Mouse (Mus musculus): ENCODE measurements around the gene Speer4f1. TPM values are rescaled to one million over a fixed set of nuclear protein-coding genes. Genes with fewer than 3 reads are reported as not detected.
A peak's percentile ranks its signal among the peaks of the same experiment; 100 is the strongest.
"Not testable (repeated sequence)": the region's sequence is repeated elsewhere in the genome, so short reads cannot be mapped to it uniquely, and the experiment has no call there.

Speer4f1 gene
- polyA plus RNA-seq (2012; rRNA removed): not detected in 2 replicates

DNA sequence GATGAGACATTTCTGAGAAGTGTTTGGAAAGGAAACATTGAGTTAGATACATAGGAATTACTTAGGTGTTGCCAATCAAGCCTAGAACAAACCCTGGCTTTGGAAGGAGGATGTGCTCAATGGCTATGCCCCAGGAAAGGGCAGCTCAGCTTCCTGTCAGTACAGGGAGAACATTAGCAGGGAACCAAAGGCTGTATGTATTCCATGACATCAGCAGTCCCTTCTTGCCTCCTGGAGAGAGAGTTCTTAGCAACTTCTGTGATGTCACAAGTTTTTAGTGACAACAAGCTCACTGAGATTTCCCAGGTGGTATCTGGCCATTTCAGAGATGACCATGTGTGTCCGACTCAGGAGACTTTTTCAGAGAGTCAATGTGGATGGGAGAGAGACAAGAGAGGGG lies at the start of gene Speer4f1:
Gene Speer4f1, plus strand, starts transcription at position 301 of the 400 bp plus-strand sequence.
- H3K27ac ChIP-seq (ENCODE audit: insufficient read depth, low read depth, low read length); DNase-seq; H3K36me3 ChIP-seq (ENCODE audit: control insufficient read depth, insufficient read depth, low read length); H3K27me3 ChIP-seq (replicated peaks; ENCODE audit: control insufficient read depth, insufficient read depth, low read length); H3K4me3 ChIP-seq (ENCODE audit: insufficient read depth, low read depth, low read length); H3K4me1 ChIP-seq (ENCODE audit: control insufficient read depth, insufficient read depth, low read length): not testable (repeated sequence)
- 94% methylated on average over 1 of the region's 1 CpGs for WGBS

DNA sequence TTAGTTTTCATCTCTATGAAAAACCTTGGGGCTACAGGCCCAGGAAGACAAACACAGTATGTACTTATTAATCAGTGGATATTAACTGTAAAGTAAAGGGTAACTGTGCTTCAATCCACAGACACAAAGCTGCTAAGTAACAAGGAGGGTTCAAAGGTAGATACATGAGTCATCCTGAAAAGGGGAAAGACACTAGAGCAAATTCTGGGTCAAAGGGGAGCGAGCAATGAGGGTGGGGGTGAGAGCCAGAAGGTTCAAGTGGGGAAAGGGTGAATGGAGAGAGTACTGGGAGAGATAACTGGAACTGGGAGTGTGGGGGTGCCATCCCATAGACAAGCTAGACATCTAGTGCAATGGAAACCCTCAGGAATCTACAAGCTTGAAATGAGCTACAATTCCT lies 49.0 kb upstream of the Speer4f1 start:
- TF ChIP-seq CTCF (conservative IDR thresholded peaks at IDR 0.05; ENCODE audit: insufficient read depth, insufficient read length, low read depth, low read length) (no peak), POLR2A (IDR thresholded peaks at IDR 0.05; ENCODE audit: low read depth, low read length) (no peak)

DNA sequence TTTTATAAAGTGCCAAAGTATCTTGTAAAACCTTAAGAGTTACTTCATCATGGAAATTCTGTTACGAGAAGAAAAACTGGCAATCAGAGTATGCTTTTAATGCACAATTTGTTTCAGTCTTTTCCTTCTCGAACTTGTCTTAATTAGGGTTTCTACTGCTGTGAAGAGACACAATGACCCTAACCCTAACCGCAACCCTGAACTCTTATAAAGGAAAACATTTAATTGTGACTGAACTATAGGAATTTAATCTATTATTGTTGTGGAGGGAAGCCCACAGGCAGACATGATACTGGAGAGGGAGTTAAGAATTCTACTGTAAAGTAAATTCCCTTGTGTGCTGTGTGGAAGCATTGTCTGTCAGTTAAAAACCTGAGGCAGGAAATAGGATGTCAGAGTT lies 41.2 kb upstream of the Speer4f1 start:
- Histone ChIP-seq H3K4me3 (ENCODE audit: insufficient read depth, low read depth, low read length) (no peak overlapping the region), H3K27me3 (replicated peaks; ENCODE audit: control insufficient read depth, insufficient read depth, low read length) (no peaks in the 10 kb centered on the region), H3K27ac (ENCODE audit: insufficient read depth, low read depth, low read length) (no peak overlapping the region), H3K36me3 (ENCODE audit: control insufficient read depth, insufficient read depth, low read length) (no peaks in the 10 kb centered on the region), H3K4me1 (ENCODE audit: control insufficient read depth, insufficient read depth, low read length) (no peaks in the 10 kb centered on the region)
- WGBS: 89% methylated on average over 3 of the region's 3 CpGs
- TF ChIP-seq CTCF (conservative IDR thresholded peaks at IDR 0.05; ENCODE audit: insufficient read depth, insufficient read length, low read depth, low read length): no peak
- TF ChIP-seq POLR2A (IDR thresholded peaks at IDR 0.05; ENCODE audit: low read depth, low read length): no peak
- DNase-seq: no peak

More for the DNA sequence above, 49.0 kb upstream of the Speer4f1 start:
- Histone ChIP-seq H3K4me1 (ENCODE audit: control insufficient read depth, insufficient read depth, low read length) (no peaks in the 10 kb centered on the region; the same call in 1 of the 2 replicates), H3K27me3 (replicated peaks; ENCODE audit: control insufficient read depth, insufficient read depth, low read length) (no peaks in the 10 kb centered on the region), H3K27ac (ENCODE audit: insufficient read depth, low read depth, low read length) (peak overlapping the region; percentile 82), H3K4me3 (ENCODE audit: insufficient read depth, low read depth, low read length) (no peak overlapping the region), H3K36me3 (ENCODE audit: control insufficient read depth, insufficient read depth, low read length) (no peaks in the 10 kb centered on the region)
- 50% methylated on average over 1 of the region's 1 CpGs for WGBS
- peak; percentile 57 for DNase-seq

DNA sequence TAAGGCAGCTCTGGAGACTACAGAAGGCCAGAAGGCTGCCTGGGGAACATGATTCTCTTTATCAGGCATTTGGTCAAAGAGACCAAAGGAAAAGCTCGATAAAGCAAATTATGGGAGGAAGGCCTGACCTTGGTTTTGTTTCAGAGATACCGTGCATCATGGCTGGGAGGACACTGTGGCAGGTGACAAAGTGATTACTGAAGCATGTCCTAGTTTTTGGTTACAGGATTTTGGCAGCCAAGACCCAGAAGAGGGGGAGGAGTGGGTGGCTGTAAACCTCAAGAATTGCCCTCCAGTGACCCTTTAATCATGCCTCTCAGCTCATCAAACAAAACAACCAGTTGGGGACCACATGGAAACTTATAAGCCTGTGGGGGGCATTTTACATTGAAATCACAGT lies 39.7 kb upstream of the Speer4f1 start:
- no peak for DNase-seq
- 26% methylated on average over 2 of the region's 2 CpGs for WGBS
- Histone ChIP-seq H3K27ac (ENCODE audit: insufficient read depth, low read depth, low read length) (no peak overlapping the region), H3K4me1 (ENCODE audit: control insufficient read depth, insufficient read depth, low read length) (no peaks in the 10 kb centered on the region), H3K27me3 (replicated peaks; ENCODE audit: control insufficient read depth, insufficient read depth, low read length) (no peaks in the 10 kb centered on the region), H3K4me3 (ENCODE audit: insufficient read depth, low read depth, low read length) (no peak overlapping the region), H3K36me3 (ENCODE audit: control insufficient read depth, insufficient read depth, low read length) (no peaks in the 10 kb centered on the region)
- TF ChIP-seq POLR2A (IDR thresholded peaks at IDR 0.05; ENCODE audit: low read depth, low read length) (no peak), CTCF (conservative IDR thresholded peaks at IDR 0.05; ENCODE audit: insufficient read depth, insufficient read length, low read depth, low read length) (no peak)

- no peak overlapping the region for H3K27ac ChIP-seq (ENCODE audit: insufficient read depth, low read depth, low read length)
- H3K4me3 ChIP-seq (ENCODE audit: insufficient read depth, low read depth, low read length): no peak overlapping the region
- TF ChIP-seq POLR2A (IDR thresholded peaks at IDR 0.05; ENCODE audit: low read depth, low read length) (no peak), CTCF (conservative IDR thresholded peaks at IDR 0.05; ENCODE audit: insufficient read depth, insufficient read length, low read depth, low read length) (no peak)
- H3K36me3 ChIP-seq (ENCODE audit: control insufficient read depth, insufficient read depth, low read length): no peaks in the 10 kb centered on the region
- H3K27me3 ChIP-seq (replicated peaks; ENCODE audit: control insufficient read depth, insufficient read depth, low read length): no peaks in the 10 kb centered on the region
- no peak for DNase-seq
- no peaks in the 10 kb centered on the region for H3K4me1 ChIP-seq (ENCODE audit: control insufficient read depth, insufficient read depth, low read length)
Observed at GRCm38 (mm10) chr5:17439487-17440102, 36.3 kb upstream of the Speer4f1 start.

GRCm38 (mm10) chr5:17454059-17454458 lies 21.8 kb upstream of the Speer4f1 start:
- WGBS: 75% methylated on average over 5 of the region's 5 CpGs
- Histone ChIP-seq H3K27me3 (replicated peaks; ENCODE audit: control insufficient read depth, insufficient read depth, low read length) (no peaks in the 10 kb centered on the region), H3K36me3 (ENCODE audit: control insufficient read depth, insufficient read depth, low read length) (no peaks in the 10 kb centered on the region), H3K27ac (ENCODE audit: insufficient read depth, low read depth, low read length) (no peak overlapping the region), H3K4me3 (ENCODE audit: insufficient read depth, low read depth, low read length) (no peak overlapping the region), H3K4me1 (ENCODE audit: control insufficient read depth, insufficient read depth, low read length) (no peaks in the 10 kb centered on the region)
- TF ChIP-seq CTCF (conservative IDR thresholded peaks at IDR 0.05; ENCODE audit: insufficient read depth, insufficient read length, low read depth, low read length) (no peak), POLR2A (IDR thresholded peaks at IDR 0.05; ENCODE audit: low read depth, low read length) (no peak)
- DNase-seq: no peak

- DNase-seq: no peak
Observed at GRCm38 (mm10) chr5:17454952-17455586, 20.8 kb upstream of the Speer4f1 start.

More at GRCm38 (mm10) chr5:17454952-17455586, 20.8 kb upstream of the Speer4f1 start:
- no peaks in the 10 kb centered on the region for H3K4me1 ChIP-seq (ENCODE audit: control insufficient read depth, insufficient read depth, low read length)
- TF ChIP-seq POLR2A (IDR thresholded peaks at IDR 0.05; ENCODE audit: low read depth, low read length): no peak
- no peak for TF ChIP-seq CTCF (conservative IDR thresholded peaks at IDR 0.05; ENCODE audit: insufficient read depth, insufficient read length, low read depth, low read length)
- H3K27ac ChIP-seq (ENCODE audit: insufficient read depth, low read depth, low read length): no peak overlapping the region
- H3K4me3 ChIP-seq (ENCODE audit: insufficient read depth, low read depth, low read length): no peak overlapping the region
- no peaks in the 10 kb centered on the region for H3K36me3 ChIP-seq (ENCODE audit: control insufficient read depth, insufficient read depth, low read length)
- no peaks in the 10 kb centered on the region for H3K27me3 ChIP-seq (replicated peaks; ENCODE audit: control insufficient read depth, insufficient read depth, low read length)
- 86% methylated on average over 6 of the region's 6 CpGs for WGBS

All from kidney, adult 2 months (tissue).